Mouse (Mus musculus) thymus, adult 2 months (tissue): Measurements from ENCODE around the gene Gng12.

ENCODE experiments used
- CTCF ChIP-seq: fragments of 200-500 bp; IDR thresholded peaks from 2 replicates; pipeline ENCODE4 v1.5.1; 2012; ENCODE audit warnings: mild to moderate bottlenecking, control low read depth, low read length, moderate library complexity, borderline replicate concordance; ENCODE audit not compliant: control insufficient read depth, poor library complexity, insufficient read depth; ENCODE audit errors: extremely low read depth
- POLR2A ChIP-seq: fragments of 200-500 bp; IDR thresholded peaks from 2 replicates; pipeline ENCODE4 v1.6.1; 2012; ENCODE audit warnings: mild to moderate bottlenecking, low read length, control low read depth, moderate library complexity; ENCODE audit not compliant: control insufficient read depth, poor library complexity, insufficient read depth; ENCODE audit errors: extremely low read depth

DNA sequence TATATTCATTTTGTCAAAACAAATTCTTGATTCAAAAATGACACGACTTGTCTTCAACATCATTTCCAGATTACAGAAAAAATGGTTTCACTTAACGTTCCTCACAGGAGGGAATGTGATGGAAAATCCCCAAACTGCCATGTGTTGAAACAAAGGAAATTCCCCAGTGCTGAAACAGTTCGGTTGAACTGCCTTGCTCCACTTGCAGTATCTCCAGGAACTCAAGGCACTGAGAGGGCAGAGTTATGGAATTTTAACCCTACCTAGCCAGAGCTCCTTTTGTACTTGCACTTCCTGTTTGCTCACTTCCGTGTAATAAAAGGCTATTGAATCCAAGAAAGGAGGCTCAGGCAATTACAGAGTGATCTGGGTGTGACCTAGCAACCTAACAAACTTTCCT is 47.3 kb upstream of the Gng12 start:
- TF ChIP-seq CTCF (no peak), POLR2A (no peak)
